Mouse (Mus musculus) testis, adult 2 months (tissue): ENCODE measurements around the gene Rpl39.

Experiments used
- CTCF ChIP-seq: fragments of 200-500 bp; IDR thresholded peaks from 2 replicates; pipeline ENCODE4 v1.5.1; 2012; ENCODE audit warnings: low read depth, mild to moderate bottlenecking, inconsistent platforms, low read length, moderate library complexity; ENCODE audit not compliant: control insufficient read depth, insufficient read depth, insufficient replicate concordance
- POLR2A ChIP-seq: fragments of 200-500 bp; IDR thresholded peaks from 2 replicates; pipeline ENCODE4 v1.6.1; 2012; ENCODE audit warnings: low read depth, mild to moderate bottlenecking, inconsistent platforms, low read length, moderate library complexity; ENCODE audit not compliant: control insufficient read depth

GRCm38 (mm10) chrX:37119585-37119984 is 34.4 kb upstream of the Rpl39 start:
- TF ChIP-seq POLR2A, result no peak
- TF ChIP-seq CTCF, result no peak
